Mouse (Mus musculus): Measurements from ENCODE around the gene Hoxc9. TPM values are rescaled to one million over a fixed set of nuclear protein-coding genes. Genes with fewer than 3 reads are reported as not detected.

Hoxc9 gene
- polyA plus RNA-seq, 1 experiment from 2014 or later, result 1.3 TPM

DNA sequence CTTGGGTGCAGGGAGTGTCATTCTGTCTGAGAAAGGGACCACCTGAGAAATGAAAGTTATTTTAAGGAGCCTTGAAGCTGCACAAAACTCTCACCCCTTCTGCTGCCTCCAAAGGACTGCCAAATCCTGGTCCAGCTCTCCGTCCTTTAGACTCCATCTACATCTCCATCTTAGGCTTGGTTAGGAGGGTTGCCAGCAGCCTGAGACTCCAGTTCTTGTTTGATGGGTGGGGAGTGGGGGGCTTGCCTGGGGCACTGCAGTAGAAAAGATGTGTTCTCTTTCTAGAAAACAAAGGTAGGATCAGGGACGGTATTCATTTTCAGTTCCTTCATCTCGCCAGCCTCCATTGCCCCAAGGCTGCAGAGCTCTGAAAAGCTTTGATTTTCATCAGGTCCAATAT is 21.2 kb downstream of the Hoxc9 start:
- no peak overlapping the region for H3K9ac ChIP-seq
- H3K9me3 ChIP-seq, result no peaks in the 10 kb centered on the region
- peaks cover 90% of the 10 kb centered on the region for H3K27me3 ChIP-seq
- peaks cover 29% of the 10 kb centered on the region for H3K4me1 ChIP-seq
- H3K36me3 ChIP-seq, result no peaks in the 10 kb centered on the region
- no peak overlapping the region for H3K27ac ChIP-seq
- H3K4me2 ChIP-seq, result peak overlapping the region; percentile 81
- ATAC-seq (ENCODE audit: insufficient number of reproducible peaks, low FRiP score, low TSS enrichment, low read depth), result no peak
- 13% methylated on average over 3 of the region's 3 CpGs for WGBS
- H3K4me3 ChIP-seq, result peak overlapping the region; percentile 47; the same call in 1 of the 2 replicates

DNA sequence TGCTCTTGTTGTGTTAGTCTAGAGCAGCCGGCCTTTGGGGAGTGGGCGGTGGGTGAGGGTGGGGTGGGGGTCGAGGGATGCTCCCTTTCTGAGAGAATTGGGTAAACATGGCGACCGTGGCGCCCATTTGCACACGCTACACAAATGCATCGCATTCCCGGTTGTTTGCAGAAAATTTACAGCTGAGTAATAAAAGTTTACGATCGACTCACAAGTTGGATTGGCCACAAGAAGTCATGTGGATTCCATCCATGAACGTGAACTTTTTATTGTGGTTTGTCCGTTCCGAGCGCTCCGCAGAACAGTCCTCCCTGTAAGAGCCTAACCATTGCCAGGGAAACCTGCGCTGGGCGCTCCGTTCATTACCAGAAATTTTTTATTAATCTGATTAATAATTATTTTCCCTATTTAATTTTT is 21.7 kb downstream of the Hoxc9 start, which contains the start of gene Hoxc6:
Hoxc6 (plus strand) TSS at position 319 of the 417 bp plus-strand sequence.
- H3K4me2 ChIP-seq, result peak within 1 kb of the TSS; percentile 81
- H3K27me3 ChIP-seq, result peaks cover 90% of the 10 kb centered on the region
- H3K4me1 ChIP-seq, result peaks cover 29% of the 10 kb centered on the region
- 1% methylated on average over 19 of the region's 19 CpGs for WGBS
- H3K9ac ChIP-seq, result peak within 1 kb of the TSS; percentile 39; the same call in 1 of the 2 replicates
- no peaks in the 10 kb centered on the region for H3K36me3 ChIP-seq
- H3K4me3 ChIP-seq, result peak within 1 kb of the TSS; percentile 47
- H3K27ac ChIP-seq, result peak within 1 kb of the TSS; percentile 79
- ATAC-seq (ENCODE audit: insufficient number of reproducible peaks, low FRiP score, low TSS enrichment, low read depth), result no peak
- no peaks in the 10 kb centered on the region for H3K9me3 ChIP-seq

DNA sequence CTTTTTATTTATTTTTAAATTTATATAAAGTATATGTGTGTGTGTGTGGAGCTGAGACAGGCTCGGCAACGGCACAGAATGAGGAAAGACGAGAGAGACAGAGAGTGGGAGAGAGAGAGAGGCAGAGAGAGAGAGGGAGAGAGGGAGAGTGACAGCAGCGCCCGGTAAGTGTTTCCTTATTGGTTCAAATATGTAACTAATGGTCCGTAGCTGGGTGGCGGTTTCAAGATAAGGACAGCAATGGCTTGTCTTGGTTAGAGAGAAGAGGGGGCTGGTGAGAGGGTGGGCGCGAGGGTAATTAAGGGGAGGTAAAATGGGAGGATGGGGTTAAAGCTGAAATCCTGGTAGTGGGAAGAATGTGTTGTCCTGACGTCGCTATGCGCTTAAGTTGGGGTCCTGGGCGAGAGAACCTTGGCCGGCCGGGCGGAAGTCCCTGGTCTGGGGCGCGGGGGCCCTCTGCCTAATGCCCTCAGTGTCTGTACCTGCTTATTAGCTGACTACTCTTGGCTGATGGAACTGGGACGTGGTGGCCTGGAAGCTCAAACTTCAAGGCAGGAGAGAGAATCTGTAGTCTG is 22.5 kb downstream of the Hoxc9 start:
- no peaks in the 10 kb centered on the region for H3K36me3 ChIP-seq
- peaks cover 91% of the 10 kb centered on the region for H3K27me3 ChIP-seq
- ATAC-seq (ENCODE audit: insufficient number of reproducible peaks, low FRiP score, low TSS enrichment, low read depth), result no peak
- peak overlapping the region; percentile 79 for H3K27ac ChIP-seq
- H3K9ac ChIP-seq, result peak overlapping the region; percentile 39; the same call in 1 of the 2 replicates
- peak overlapping the region; percentile 47 for H3K4me3 ChIP-seq
- no peaks in the 10 kb centered on the region for H3K9me3 ChIP-seq
- 1% methylated on average over 19 of the region's 19 CpGs for WGBS
- H3K4me2 ChIP-seq, result peak overlapping the region; percentile 81
- peaks cover 29% of the 10 kb centered on the region for H3K4me1 ChIP-seq

DNA sequence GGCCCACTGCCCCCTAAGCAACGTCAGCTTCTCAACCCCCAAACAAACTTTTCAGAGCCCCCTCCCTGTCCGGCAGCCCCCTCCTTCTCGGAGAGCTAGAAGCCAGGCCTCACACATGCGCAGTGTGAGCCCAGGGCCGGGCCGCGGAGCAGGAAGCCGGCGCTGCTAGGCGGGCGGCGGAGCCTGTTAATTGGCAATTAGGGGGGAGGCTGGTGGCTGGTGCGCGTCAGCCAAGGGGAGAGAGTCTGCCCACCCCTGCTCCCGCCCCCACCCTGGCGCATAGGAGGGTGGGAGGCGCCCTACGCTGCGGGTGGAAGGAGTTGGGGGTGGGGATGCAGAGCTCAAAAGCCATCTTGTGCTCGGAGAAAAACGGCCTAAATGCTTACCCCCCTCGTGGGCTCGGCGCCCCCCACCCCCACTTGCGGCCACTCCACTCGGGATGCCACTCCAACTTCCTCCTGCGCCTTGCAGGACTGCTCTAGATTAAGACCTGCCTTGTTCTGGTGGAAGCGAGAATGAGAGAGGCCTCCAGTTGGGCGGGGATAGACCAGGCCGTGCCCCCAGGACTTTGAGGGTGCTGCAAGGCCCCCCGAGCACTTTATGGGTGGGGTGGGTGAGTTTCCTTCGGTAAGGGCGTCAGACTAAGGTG is 23.1 kb downstream of the Hoxc9 start:
- no peaks in the 10 kb centered on the region for H3K9me3 ChIP-seq
- peak overlapping the region; percentile 39 for H3K9ac ChIP-seq
- peaks cover 29% of the 10 kb centered on the region for H3K4me1 ChIP-seq
- peak overlapping the region; percentile 79 for H3K27ac ChIP-seq
- H3K4me3 ChIP-seq, result peak overlapping the region; percentile 47
- H3K27me3 ChIP-seq, result peaks cover 97% of the 10 kb centered on the region
- no peaks in the 10 kb centered on the region for H3K36me3 ChIP-seq
- under 1% methylated on average over 33 of the region's 33 CpGs for WGBS
- peak overlapping the region; percentile 81 for H3K4me2 ChIP-seq
- peak; percentile 65 for ATAC-seq (ENCODE audit: insufficient number of reproducible peaks, low FRiP score, low TSS enrichment, low read depth)

DNA sequence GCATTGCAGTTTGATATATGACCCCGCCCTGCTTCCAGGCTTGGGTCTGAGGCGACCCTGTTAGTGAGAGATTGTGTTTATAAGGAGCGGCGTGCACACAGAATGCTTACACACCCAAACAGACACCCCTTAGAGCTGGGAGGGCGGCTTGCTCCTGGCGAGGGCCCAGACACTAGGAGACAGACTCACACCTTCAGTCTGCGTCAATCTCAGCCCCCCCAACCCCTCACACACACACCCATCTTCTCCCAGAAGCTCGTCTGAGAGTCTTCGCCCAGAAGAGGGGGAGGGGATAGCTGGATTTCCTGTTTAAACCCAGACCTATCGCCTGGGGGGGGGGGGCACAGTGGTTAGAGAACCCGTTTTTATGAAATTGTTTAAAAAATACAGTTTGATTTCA is 23.7 kb downstream of the Hoxc9 start:
- 6% methylated on average over 11 of the region's 11 CpGs for WGBS
- H3K27ac ChIP-seq, result peak overlapping the region; percentile 79

DNA sequence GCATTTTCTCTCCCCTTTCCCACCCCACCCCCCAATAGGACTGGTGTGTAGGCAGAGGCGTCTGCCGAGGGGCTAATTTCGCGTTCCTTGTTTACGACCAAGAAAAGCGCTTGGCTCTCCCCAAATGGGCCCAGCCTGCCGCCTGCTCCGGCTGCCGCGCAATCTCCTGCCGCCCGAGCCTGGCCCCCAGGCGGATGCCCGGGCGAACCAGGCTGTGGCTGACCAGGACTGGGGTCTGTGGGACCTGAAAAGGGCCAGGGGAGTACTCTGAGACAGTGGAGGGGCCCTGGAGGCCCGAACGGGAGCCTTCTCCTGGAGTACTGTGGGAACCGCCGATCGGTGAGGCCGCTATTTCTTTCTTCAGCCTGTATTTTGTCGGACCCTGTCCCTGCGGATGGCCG is 24.3 kb downstream of the Hoxc9 start:
- Histone ChIP-seq H3K4me3 (peak overlapping the region; percentile 47), H3K4me2 (peak overlapping the region; percentile 81)
- WGBS, result 10% methylated on average over 24 of the region's 24 CpGs

More for the DNA sequence above, 23.7 kb downstream of the Hoxc9 start:
- Histone ChIP-seq H3K27me3 (peaks cover 98% of the 10 kb centered on the region), H3K9ac (no peak overlapping the region), H3K9me3 (no peaks in the 10 kb centered on the region), H3K4me1 (peaks cover 29% of the 10 kb centered on the region), H3K4me3 (peak overlapping the region; percentile 47), H3K4me2 (peak overlapping the region; percentile 81), H3K36me3 (no peaks in the 10 kb centered on the region)
- peak; percentile 38; the same call in 1 of the 2 replicates for ATAC-seq (ENCODE audit: insufficient number of reproducible peaks, low FRiP score, low TSS enrichment, low read depth)

DNA sequence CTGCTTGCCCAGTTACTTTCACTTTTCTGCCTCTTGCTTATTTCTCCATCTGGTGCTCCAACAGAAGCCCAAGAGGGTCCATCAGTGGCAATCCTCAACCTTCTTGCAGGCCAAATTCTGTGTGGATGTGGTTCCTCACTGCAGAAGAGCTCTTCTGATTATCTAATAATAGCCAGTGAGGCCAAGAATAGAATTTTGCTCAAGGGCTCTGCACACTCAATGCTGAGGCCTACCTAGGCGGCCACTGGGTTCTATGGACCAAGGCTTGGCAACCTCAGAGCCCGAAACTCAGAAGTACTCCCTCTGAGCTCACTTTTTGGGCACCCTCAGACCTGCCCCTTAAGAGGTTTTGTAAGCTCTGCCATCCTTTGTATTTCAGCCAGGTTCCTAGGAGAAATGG is 25.1 kb downstream of the Hoxc9 start:
- ATAC-seq (ENCODE audit: insufficient number of reproducible peaks, low FRiP score, low TSS enrichment, low read depth), result no peak
- Histone ChIP-seq H3K4me1 (peaks cover 36% of the 10 kb centered on the region), H3K36me3 (no peaks in the 10 kb centered on the region), H3K9ac (no peak overlapping the region), H3K4me3 (no peak overlapping the region), H3K4me2 (peak overlapping the region; percentile 81; the same call in 1 of the 2 replicates), H3K9me3 (no peaks in the 10 kb centered on the region), H3K27me3 (peaks cover 97% of the 10 kb centered on the region), H3K27ac (no peak overlapping the region)
- WGBS, result 58% methylated on average over 2 of the region's 2 CpGs

More for the DNA sequence above, 24.3 kb downstream of the Hoxc9 start:
- Histone ChIP-seq H3K4me1 (peaks cover 33% of the 10 kb centered on the region), H3K36me3 (no peaks in the 10 kb centered on the region), H3K27me3 (peaks cover 97% of the 10 kb centered on the region), H3K9ac (no peak overlapping the region; the same call in 1 of the 2 replicates), H3K27ac (peak overlapping the region; percentile 79), H3K9me3 (no peaks in the 10 kb centered on the region)
- ATAC-seq (ENCODE audit: insufficient number of reproducible peaks, low FRiP score, low TSS enrichment, low read depth), result no peak

DNA sequence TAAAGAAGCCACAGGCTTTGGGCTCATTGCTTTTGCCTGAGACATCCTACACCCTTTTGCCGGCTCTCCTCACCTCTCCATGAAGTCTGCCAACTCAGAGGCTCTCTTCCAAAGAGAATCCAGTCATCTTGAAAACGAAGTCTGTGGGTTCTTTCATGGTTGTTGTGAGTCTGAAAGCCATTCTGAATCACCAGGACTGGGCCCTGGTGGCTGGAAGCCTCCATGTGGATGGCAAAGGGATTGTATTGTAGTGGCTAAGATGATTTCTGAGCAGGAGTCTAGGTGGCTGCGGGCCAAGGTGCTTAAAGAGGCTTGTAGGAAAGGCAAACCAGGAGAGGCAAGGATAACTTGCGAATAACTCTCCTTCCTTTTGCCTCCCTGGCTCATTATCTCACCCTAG is 25.9 kb downstream of the Hoxc9 start:
- 31% methylated on average over 4 of the region's 4 CpGs for WGBS

DNA sequence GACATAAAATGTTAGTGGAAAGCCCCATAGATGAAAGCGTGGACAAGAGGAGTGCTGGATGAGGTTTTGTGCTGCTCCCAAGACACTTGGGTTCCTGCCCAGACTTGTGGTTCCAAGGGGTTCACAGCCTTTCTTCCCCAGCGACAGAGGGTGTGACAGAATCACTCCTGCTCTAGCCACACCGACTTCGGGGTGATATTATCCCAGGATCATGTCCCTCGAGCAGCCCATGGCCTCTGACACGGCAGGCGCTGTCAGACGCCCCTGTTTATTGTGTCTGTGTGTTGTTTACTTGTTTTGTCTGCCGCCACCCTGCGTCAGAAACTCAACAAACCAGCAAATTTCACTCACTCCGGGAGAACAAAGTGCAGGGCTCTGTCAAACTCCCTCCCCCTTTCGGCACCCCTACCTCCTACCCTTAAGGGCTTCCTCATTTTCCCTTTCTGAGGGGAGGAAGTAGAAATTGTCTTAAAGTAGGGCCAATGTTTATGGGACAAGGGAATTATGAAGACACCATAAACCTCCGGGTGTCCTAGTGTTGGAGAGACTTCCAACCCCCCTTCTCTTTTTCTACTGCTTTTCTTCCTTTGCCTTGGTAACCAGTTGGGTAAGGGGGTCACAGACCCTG is 26.7 kb downstream of the Hoxc9 start:
- Histone ChIP-seq H3K36me3 (no peaks in the 10 kb centered on the region), H3K27ac (no peak overlapping the region), H3K9ac (no peak overlapping the region), H3K4me2 (no peak overlapping the region), H3K4me3 (no peak overlapping the region), H3K4me1 (peaks cover 35% of the 10 kb centered on the region), H3K9me3 (no peaks in the 10 kb centered on the region), H3K27me3 (peaks cover 97% of the 10 kb centered on the region)
- no peak for ATAC-seq (ENCODE audit: insufficient number of reproducible peaks, low FRiP score, low TSS enrichment, low read depth)
- WGBS, result 24% methylated on average over 13 of the region's 13 CpGs

More for the DNA sequence above, 25.9 kb downstream of the Hoxc9 start:
- no peak overlapping the region for H3K9ac ChIP-seq
- no peak overlapping the region for H3K4me2 ChIP-seq
- H3K27ac ChIP-seq, result no peak overlapping the region
- peaks cover 98% of the 10 kb centered on the region for H3K27me3 ChIP-seq
- H3K36me3 ChIP-seq, result no peaks in the 10 kb centered on the region
- no peak for ATAC-seq (ENCODE audit: insufficient number of reproducible peaks, low FRiP score, low TSS enrichment, low read depth)
- no peaks in the 10 kb centered on the region for H3K9me3 ChIP-seq
- H3K4me3 ChIP-seq, result no peak overlapping the region
- H3K4me1 ChIP-seq, result peaks cover 36% of the 10 kb centered on the region

DNA sequence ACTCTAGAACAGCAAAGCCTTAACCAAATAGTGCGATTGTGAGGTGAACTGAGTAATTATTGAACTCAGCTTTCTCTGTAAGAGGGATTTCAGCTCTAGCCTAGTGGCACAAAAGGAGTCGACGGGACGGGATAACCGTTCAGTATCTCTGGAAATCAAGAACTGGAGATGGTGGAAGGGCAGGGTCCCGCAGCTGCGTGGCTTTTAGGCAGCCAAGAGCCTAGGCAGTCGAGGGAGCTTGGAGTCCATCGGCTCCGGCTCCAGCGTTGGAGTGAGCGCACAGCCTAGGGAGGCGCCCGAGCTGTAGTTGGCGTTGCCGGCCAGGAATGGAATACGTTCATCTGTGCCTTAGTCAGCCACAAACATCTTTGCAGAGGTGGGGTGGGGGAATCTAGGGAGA is 29.1 kb downstream of the Hoxc9 start:
- Histone ChIP-seq H3K9me3 (no peaks in the 10 kb centered on the region), H3K4me2 (peak overlapping the region; percentile 17; the same call in 1 of the 2 replicates), H3K9ac (no peak overlapping the region), H3K4me3 (no peak overlapping the region), H3K36me3 (no peaks in the 10 kb centered on the region), H3K27me3 (peaks cover 97% of the 10 kb centered on the region), H3K4me1 (peaks cover 23% of the 10 kb centered on the region), H3K27ac (no peak overlapping the region)
- no peak for ATAC-seq (ENCODE audit: insufficient number of reproducible peaks, low FRiP score, low TSS enrichment, low read depth)
- 3% methylated on average over 17 of the region's 17 CpGs for WGBS

DNA sequence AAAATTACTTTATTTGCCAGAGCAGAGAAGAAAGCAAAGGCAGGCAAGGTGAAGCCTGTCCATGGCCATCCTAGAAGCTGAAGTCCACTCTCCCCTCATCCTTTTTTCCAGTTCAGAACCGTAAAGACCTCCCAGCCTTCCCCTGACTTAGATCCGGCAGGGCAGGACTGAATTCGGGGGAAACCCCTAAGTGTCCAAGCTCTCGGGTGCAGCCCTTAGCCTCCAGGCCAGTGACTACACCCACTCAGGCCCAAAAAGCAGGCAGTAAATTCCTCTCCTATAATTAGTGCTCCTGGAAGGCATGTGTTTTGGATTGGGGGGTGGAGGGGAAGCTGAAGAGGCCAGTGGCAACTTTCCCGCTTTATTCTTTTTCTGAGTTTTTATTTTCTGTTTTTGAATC is 29.6 kb downstream of the Hoxc9 start:
- Histone ChIP-seq H3K4me1 (peaks cover 23% of the 10 kb centered on the region), H3K4me2 (0 out of 2 replicates have a peak overlapping the region, but pooled peaks have one; percentile 17), H3K9me3 (no peaks in the 10 kb centered on the region), H3K36me3 (no peaks in the 10 kb centered on the region), H3K9ac (no peak overlapping the region), H3K27ac (peak overlapping the region; percentile 40; the same call in 1 of the 2 replicates), H3K27me3 (peaks cover 97% of the 10 kb centered on the region), H3K4me3 (no peak overlapping the region)
- no peak for ATAC-seq (ENCODE audit: insufficient number of reproducible peaks, low FRiP score, low TSS enrichment, low read depth)
- 17% methylated on average over 5 of the region's 5 CpGs for WGBS

DNA sequence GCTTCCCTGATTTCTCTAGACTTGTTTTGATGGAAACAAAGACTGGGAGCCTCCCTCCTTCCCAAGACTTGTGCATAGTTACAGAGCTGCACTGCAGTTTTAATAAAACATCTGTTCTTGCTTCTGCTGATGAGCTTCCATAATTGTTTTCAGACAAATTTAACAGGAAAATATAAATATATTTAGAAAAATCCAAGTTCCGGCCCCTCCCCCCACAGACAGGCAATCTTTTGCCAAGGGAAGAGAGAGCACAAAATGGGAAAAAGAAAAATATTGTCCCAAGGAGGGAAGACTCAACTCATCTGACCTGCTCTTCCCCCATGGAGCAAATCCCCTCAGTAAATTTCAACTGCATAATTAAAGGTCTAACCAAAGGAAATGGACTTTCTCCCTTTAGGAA is 30.1 kb downstream of the Hoxc9 start:
- no peak overlapping the region for H3K27ac ChIP-seq

More for the DNA sequence above, 30.1 kb downstream of the Hoxc9 start:
- ATAC-seq (ENCODE audit: insufficient number of reproducible peaks, low FRiP score, low TSS enrichment, low read depth), result no peak
- WGBS, result 12% methylated on average over 1 of the region's 1 CpGs
- Histone ChIP-seq H3K27me3 (peaks cover 97% of the 10 kb centered on the region), H3K4me3 (no peak overlapping the region), H3K36me3 (no peaks in the 10 kb centered on the region), H3K9ac (no peak overlapping the region), H3K4me1 (peaks cover 28% of the 10 kb centered on the region), H3K4me2 (no peak overlapping the region), H3K9me3 (no peaks in the 10 kb centered on the region)

All from limb, embryonic 15.5 days (tissue).